Mouse (Mus musculus): Measurements from ENCODE around the gene Rgs7bp. TPM values are rescaled to one million over a fixed set of nuclear protein-coding genes. Genes with fewer than 3 reads are reported as not detected.
A peak's percentile ranks its signal among the peaks of the same experiment; 100 is the strongest.
"Not testable (repeated sequence)": the region's sequence is repeated elsewhere in the genome, so short reads cannot be mapped to it uniquely, and the experiment has no call there.

Rgs7bp gene
- total and polyA plus RNA-seq, 3 experiments, result 1.1 to 4.9 (median 4.3) TPM

DNA sequence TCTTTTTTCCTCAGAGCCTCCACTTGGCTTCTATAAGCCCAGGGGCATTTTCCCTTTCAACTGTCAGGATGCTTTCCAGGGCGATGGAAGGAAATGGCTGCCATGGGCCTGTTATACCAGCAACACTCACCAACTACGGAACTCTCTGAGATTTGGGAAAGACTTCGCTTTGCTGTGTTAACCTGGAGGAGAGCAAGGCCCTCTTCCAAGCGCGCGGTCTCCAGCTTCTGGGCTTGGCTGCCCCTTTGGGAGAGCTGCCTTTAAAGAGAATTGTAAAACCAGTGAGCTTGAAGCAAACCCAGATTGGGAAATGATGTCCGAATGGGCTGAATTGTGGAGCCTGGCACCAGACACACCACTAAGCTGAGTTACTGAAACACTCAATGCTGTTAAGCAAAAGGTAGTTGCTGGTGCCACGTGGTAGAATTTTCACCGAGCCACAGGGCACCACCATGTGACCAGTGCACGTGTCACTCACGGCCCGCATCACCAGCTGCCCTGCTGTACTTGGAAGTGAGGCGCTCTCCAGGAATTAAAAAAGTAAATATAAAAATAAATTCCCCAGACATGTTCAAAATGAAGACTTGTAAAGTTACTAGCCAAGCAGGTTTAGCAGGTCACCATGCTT is 115.7 kb downstream of the Rgs7bp start:
- intact Hi-C loops (cut with DNase I), result no loop called here
- Histone ChIP-seq H3K4me3 (no peak overlapping the region), H3K27ac (no peak overlapping the region), H3K9ac (ENCODE audit: low read depth, low read length) (no peak overlapping the region), H3K79me2 (replicated peaks; ENCODE audit: control insufficient read depth, insufficient read depth, low read length) (no peaks in the 10 kb centered on the region), H3K4me1 (ENCODE audit: control insufficient read depth, insufficient read depth, low read length) (no peaks in the 10 kb centered on the region), H3K27me3 (ENCODE audit: control insufficient read depth, insufficient read depth, low read length) (no peaks in the 10 kb centered on the region), H3K36me3 (ENCODE audit: control insufficient read depth, insufficient read depth, low read length) (no peaks in the 10 kb centered on the region)
- no peak for DNase-seq
- 79% methylated on average over 13 of the region's 13 CpGs for WGBS
- no peak for TF ChIP-seq POLR2A (IDR thresholded peaks at IDR 0.05; ENCODE audit: insufficient read depth, low read depth, low read length)
- no peak for TF ChIP-seq EP300 (IDR thresholded peaks at IDR 0.05; ENCODE audit: insufficient read depth, low read depth, low read length)
- TF ChIP-seq CTCF (IDR thresholded peaks at IDR 0.05), result no peak

DNA sequence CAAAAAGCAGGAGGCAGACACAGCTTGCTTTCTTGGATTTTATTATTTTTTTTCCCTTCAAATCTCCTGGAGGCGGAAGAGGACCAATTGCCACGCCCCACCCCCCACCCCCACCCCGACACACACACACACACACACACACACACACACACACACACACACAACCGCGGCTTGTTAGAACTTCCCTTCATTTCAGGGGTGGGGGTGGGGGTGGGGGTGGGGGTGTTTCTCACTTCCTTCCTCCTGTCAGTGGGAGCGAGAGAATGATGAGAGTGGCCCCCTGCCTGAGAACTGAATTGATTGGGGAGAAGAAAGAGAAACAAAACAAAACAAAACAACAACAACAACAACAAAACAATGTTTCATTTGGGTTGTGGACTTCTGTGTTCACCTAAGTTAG is 117.0 kb downstream of the Rgs7bp start:
- no peak overlapping the region for H3K27ac ChIP-seq
- no peaks in the 10 kb centered on the region for H3K36me3 ChIP-seq (ENCODE audit: control insufficient read depth, insufficient read depth, low read length)
- no peaks in the 10 kb centered on the region for H3K79me2 ChIP-seq (replicated peaks; ENCODE audit: control insufficient read depth, insufficient read depth, low read length)
- intact Hi-C loops (cut with DNase I), result no loop called here
- H3K4me3 ChIP-seq, result no peak overlapping the region
- no peaks in the 10 kb centered on the region for H3K4me1 ChIP-seq (ENCODE audit: control insufficient read depth, insufficient read depth, low read length)
- WGBS, result 5% methylated on average over 6 of the region's 6 CpGs
- TF ChIP-seq EP300 (IDR thresholded peaks at IDR 0.05; ENCODE audit: insufficient read depth, low read depth, low read length) (no peak), POLR2A (IDR thresholded peaks at IDR 0.05; ENCODE audit: insufficient read depth, low read depth, low read length) (no peak), CTCF (IDR thresholded peaks at IDR 0.05) (no peak)
- no peak for DNase-seq
- H3K27me3 ChIP-seq (ENCODE audit: control insufficient read depth, insufficient read depth, low read length), result no peaks in the 10 kb centered on the region
- H3K9ac ChIP-seq (ENCODE audit: low read depth, low read length), result no peak overlapping the region

DNA sequence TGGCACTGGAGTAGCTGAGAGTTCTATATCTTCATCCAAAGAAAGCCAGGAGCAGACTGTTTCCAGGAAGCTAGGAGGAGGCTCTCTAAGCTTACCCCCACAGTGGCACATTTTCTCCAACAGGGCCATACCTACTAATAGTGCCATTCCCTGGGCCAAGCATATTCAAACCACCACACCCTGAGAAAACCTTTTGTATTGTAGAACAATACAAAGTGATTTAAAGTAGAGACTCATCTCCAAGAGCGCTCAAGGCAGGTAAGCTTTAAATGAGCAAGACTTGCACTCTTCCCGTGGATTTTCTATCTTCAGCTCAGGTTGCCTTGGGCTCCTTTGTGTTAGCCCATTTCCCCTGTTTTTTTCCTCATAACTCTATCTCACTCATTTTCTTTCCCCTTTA is 118.1 kb downstream of the Rgs7bp start:
- no peak overlapping the region for H3K4me3 ChIP-seq
- no peaks in the 10 kb centered on the region for H3K79me2 ChIP-seq (replicated peaks; ENCODE audit: control insufficient read depth, insufficient read depth, low read length)
- H3K27ac ChIP-seq, result no peak overlapping the region
- TF ChIP-seq POLR2A (IDR thresholded peaks at IDR 0.05; ENCODE audit: insufficient read depth, low read depth, low read length), result no peak
- TF ChIP-seq EP300 (IDR thresholded peaks at IDR 0.05; ENCODE audit: insufficient read depth, low read depth, low read length), result no peak
- no peak for TF ChIP-seq CTCF (IDR thresholded peaks at IDR 0.05)
- WGBS, result 93% methylated on average over 2 of the region's 2 CpGs
- no peaks in the 10 kb centered on the region for H3K27me3 ChIP-seq (ENCODE audit: control insufficient read depth, insufficient read depth, low read length)
- no peaks in the 10 kb centered on the region for H3K36me3 ChIP-seq (ENCODE audit: control insufficient read depth, insufficient read depth, low read length)
- no peaks in the 10 kb centered on the region for H3K4me1 ChIP-seq (ENCODE audit: control insufficient read depth, insufficient read depth, low read length)
- intact Hi-C loops (cut with DNase I), result no loop called here
- DNase-seq, result no peak
- H3K9ac ChIP-seq (ENCODE audit: low read depth, low read length), result no peak overlapping the region

DNA sequence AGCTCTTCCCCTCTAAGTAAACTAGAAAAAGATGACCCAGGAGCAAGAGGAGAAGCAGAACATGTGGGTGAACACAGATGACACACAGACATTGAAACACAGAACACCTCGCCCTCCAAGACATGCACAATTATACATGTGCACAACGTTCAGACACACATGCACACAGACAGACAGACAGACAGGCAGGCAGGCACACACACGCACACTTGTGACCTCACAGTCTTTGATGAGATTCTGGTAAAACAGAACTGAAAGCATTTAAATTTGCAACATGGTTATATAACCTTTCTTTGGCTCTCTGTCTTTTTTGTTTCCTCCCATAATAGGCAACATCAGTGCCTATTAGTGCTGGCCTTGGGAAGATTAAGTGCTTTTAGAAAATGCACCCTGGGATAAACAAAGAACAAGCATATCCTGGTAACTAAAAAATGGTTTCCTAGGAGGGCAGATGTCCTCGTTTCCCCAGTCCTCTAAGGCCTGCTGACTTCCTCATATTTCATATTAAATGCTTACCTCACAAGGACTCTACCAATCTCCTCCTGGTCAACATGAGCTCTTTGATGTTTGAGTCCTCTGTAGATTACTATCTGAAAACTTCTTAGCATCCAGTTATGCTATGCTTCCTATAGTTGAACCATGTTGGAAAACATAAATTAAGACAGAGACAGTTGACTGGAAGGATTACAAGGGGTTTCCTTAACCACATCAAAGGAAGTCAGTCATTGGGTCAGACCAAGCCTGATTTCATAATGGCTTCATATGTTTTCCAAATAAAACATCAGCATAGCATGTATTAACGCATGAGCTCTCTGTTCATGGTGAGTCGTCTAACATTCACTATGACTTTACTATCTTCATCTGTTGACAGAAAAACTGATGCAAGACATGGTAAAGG is 122.8 kb downstream of the Rgs7bp start:
- no peaks in the 10 kb centered on the region for H3K79me2 ChIP-seq (replicated peaks; ENCODE audit: control insufficient read depth, insufficient read depth, low read length)
- DNase-seq, result no peak
- H3K9ac ChIP-seq (ENCODE audit: low read depth, low read length), result no peak overlapping the region
- no peaks in the 10 kb centered on the region for H3K36me3 ChIP-seq (ENCODE audit: control insufficient read depth, insufficient read depth, low read length)
- no peak overlapping the region for H3K27ac ChIP-seq
- TF ChIP-seq EP300 (IDR thresholded peaks at IDR 0.05; ENCODE audit: insufficient read depth, low read depth, low read length), result no peak
- WGBS, result 71% methylated on average over 6 of the region's 6 CpGs
- no peak overlapping the region for H3K4me3 ChIP-seq
- no peaks in the 10 kb centered on the region for H3K4me1 ChIP-seq (ENCODE audit: control insufficient read depth, insufficient read depth, low read length)
- intact Hi-C loops (cut with DNase I), result no loop called here
- no peaks in the 10 kb centered on the region for H3K27me3 ChIP-seq (ENCODE audit: control insufficient read depth, insufficient read depth, low read length)

DNA sequence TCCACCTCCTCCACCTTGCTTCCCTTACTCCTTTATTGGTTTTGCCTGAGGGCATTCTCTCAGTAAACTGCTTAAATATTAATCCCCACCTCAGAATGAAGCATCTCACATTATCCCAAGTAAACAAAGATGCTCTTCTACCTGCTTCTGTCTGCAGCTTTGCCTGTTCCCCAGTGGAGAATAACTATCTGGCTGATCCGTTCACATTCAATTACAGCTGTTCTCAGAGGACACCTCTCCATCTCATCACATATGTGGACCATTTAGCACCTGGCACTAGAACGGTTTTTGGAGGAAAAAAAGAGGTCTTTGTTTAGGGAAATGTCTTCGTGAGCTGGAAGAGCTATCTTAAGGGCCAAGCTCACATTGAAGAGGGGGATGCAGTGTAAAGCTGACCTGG is 123.9 kb downstream of the Rgs7bp start:
- H3K27ac ChIP-seq, result no peak overlapping the region
- no peak for DNase-seq
- intact Hi-C loops (cut with DNase I), result no loop called here
- no peaks in the 10 kb centered on the region for H3K79me2 ChIP-seq (replicated peaks; ENCODE audit: control insufficient read depth, insufficient read depth, low read length)
- TF ChIP-seq EP300 (IDR thresholded peaks at IDR 0.05; ENCODE audit: insufficient read depth, low read depth, low read length), result no peak
- no peak for TF ChIP-seq CTCF (IDR thresholded peaks at IDR 0.05)
- TF ChIP-seq POLR2A (IDR thresholded peaks at IDR 0.05; ENCODE audit: insufficient read depth, low read depth, low read length), result no peak
- no peaks in the 10 kb centered on the region for H3K36me3 ChIP-seq (ENCODE audit: control insufficient read depth, insufficient read depth, low read length)
- H3K27me3 ChIP-seq (ENCODE audit: control insufficient read depth, insufficient read depth, low read length), result no peaks in the 10 kb centered on the region
- WGBS, result 66% methylated on average over 3 of the region's 3 CpGs
- H3K4me3 ChIP-seq, result no peak overlapping the region
- H3K4me1 ChIP-seq (ENCODE audit: control insufficient read depth, insufficient read depth, low read length), result no peaks in the 10 kb centered on the region
- no peak overlapping the region for H3K9ac ChIP-seq (ENCODE audit: low read depth, low read length)

DNA sequence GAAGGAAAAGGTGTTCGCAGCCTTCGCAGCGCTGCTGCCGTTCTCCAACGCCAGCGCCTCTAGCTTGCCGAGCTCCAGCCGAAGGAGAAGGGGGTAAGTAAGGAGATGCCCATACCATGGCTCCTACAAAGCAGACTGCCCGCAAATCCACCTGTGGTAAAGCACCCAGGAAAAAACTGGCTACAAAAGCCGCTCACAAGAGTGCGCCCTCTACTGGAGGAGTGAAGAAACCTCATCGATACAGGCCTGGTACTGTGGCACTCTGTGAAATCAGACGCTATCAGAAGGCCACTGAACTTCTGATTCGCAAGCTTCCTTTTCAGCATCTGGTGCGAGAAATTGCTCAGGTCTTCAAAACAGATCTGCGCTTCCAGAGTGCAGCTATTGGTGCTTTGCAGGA is 136.1 kb downstream of the Rgs7bp start:
- Histone ChIP-seq H3K36me3 (ENCODE audit: control insufficient read depth, insufficient read depth, low read length) (no peaks in the 10 kb centered on the region), H3K79me2 (replicated peaks; ENCODE audit: control insufficient read depth, insufficient read depth, low read length) (no peaks in the 10 kb centered on the region), H3K27me3 (ENCODE audit: control insufficient read depth, insufficient read depth, low read length) (no peaks in the 10 kb centered on the region), H3K4me1 (ENCODE audit: control insufficient read depth, insufficient read depth, low read length) (no peaks in the 10 kb centered on the region), H3K9ac (ENCODE audit: low read depth, low read length) (no peak overlapping the region), H3K27ac (no peak overlapping the region), H3K4me3 (no peak overlapping the region)
- no peak for DNase-seq
- intact Hi-C loops (cut with DNase I), result no loop called here
- no peak for TF ChIP-seq POLR2A (IDR thresholded peaks at IDR 0.05; ENCODE audit: insufficient read depth, low read depth, low read length)
- no peak for TF ChIP-seq EP300 (IDR thresholded peaks at IDR 0.05; ENCODE audit: insufficient read depth, low read depth, low read length)
- peak; percentile 65 for TF ChIP-seq CTCF (IDR thresholded peaks at IDR 0.05)
- 78% methylated on average over 16 of the region's 16 CpGs for WGBS

DNA sequence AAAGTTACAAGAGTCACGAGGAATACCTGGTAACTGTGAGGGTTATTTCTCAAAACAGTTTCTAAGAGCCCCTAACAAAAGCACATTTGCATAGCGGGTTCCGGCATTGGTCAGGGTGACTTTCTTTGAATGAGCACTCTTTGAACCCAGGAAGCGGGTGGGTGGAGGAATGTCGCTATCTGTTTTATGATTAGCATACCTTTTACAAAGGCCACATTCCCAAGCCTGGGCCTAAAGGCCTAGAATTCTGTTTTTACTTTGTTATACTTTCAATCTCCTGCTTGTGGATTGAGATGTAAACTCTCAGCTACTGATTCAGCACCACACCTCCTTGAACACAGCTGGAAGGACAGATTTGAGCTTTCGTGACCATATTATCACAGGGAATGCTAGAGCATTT is 138.0 kb downstream of the Rgs7bp start:
- DNase-seq; intact Hi-C loops (cut with DNase I); H3K27me3 ChIP-seq (ENCODE audit: control insufficient read depth, insufficient read depth, low read length); H3K4me3 ChIP-seq; H3K79me2 ChIP-seq (replicated peaks; ENCODE audit: control insufficient read depth, insufficient read depth, low read length); H3K9ac ChIP-seq (ENCODE audit: low read depth, low read length); H3K27ac ChIP-seq; H3K4me1 ChIP-seq (ENCODE audit: control insufficient read depth, insufficient read depth, low read length); H3K36me3 ChIP-seq (ENCODE audit: control insufficient read depth, insufficient read depth, low read length): not testable (repeated sequence)
- WGBS, result 83% methylated on average over 6 of the region's 6 CpGs

All from heart, adult 2 months (tissue).